Mouse (Mus musculus): ENCODE results near the gene Hbb-bh1. TPM values are rescaled to one million over a fixed set of nuclear protein-coding genes. Genes with fewer than 3 reads are reported as not detected.

The Hbb-bh1 gene
- polyA plus RNA-seq (2017; shearing (Covaris generic)): not detected

GRCm38 (mm10) chr7:103843034-103843433, at the start of gene Hbb-bh1:
Hbb-bh1 (minus strand) TSS chr7:103843164.

GRCm38 (mm10) chr7:103886152-103886551, 43.2 kb upstream of the Hbb-bh1 start, which contains the start of gene Olfr66:
Olfr66 (minus strand) TSS chr7:103886252.

DNA sequence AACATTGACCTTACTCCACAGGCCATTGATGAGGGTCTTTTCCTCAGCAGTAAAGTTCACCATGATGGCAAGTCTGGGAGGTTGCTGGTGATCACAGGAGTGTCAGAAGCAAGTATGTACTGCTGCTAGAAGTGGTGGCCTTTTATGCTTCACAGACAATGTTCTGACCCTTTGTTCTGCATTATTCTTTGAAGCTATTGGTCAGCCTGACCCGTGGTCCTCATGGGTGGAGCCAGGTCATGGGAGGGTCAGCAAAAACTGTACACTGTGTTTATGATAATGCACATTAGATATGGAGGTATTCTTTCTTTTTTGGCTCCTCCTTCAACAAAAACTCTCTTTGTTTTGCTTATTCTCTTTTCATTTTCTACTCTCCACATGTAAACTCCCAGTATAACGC, 10.1 kb upstream of the Hbb-bh1 start, which contains the start of gene Hbb-y:
Hbb-y (minus strand) TSS at position 127 of the 400 bp plus-strand sequence.

GRCm38 (mm10) chr7:103840268-103840667, 2.7 kb downstream of the Hbb-bh1 start, which contains the start of gene Hbb-bh2:
Hbb-bh2 (minus strand) TSS chr7:103840520.

DNA sequence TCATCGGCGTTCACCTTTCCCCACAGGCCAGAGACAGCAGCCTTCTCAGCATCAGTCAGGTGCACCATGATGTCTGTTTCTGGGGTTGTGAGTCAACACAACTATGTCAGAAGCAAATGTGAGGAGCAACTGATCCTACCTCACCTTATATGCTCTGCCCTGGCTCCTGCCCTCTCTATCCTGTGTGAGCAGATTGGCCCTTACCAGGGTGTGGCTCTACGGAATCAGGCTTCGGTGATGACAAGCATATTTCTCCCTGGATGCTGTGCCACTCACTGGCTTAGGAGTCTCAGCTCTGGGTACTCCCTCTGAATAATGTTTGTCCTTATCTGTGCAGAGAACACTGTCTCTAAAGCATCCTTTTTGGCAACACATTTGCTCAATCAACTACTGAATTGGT, 15.2 kb downstream of the Hbb-bh1 start, which contains the start of gene Hbb-bs:
Hbb-bs (minus strand) TSS at position 289 of the 400 bp plus-strand sequence.

GRCm38 (mm10) chr7:103813766-103814165, 29.2 kb downstream of the Hbb-bh1 start, which contains the start of gene Hbb-bt:
Hbb-bt (minus strand) TSS chr7:103813996.

DNA sequence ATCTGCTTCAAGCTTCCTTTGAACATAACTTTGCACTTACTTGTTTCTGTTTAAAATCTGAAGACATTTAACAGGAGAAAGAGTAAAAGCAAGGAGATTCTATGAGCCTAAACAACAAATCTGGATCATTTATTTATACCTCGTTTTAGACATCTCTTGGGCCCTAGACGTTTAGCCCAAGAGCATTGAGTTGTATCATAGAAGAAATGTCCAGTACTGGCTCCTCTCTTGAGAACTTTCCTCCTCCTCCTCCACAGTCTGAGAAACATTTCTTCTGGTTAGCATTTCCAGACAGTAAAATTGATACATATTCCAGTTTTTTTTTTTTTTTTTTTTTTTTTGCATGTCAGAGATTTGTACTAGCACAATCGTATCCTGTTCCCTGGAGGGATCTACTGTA, 51.2 kb downstream of the Hbb-bh1 start, which contains the start of gene Olfr67:
Olfr67 (minus strand) TSS at position 101 of the 400 bp plus-strand sequence.

Other genes with a start within 250 kb of the Hbb-bh1 start
- not detected for gene Olfr619, start 242.6 kb downstream of the Hbb-bh1 start, polyA plus RNA-seq (2017; shearing (Covaris generic))
- under 1 TPM; 0.06 to 0.15 TPM for gene Olfr620, start 230.6 kb downstream of the Hbb-bh1 start, polyA plus RNA-seq (2017; shearing (Covaris generic))
- not detected for gene Olfr622, start 200.5 kb downstream of the Hbb-bh1 start, polyA plus RNA-seq (2017; shearing (Covaris generic))
- under 1 TPM in 1 of 2 experiments, not detected in 1; 0.16 TPM for gene Olfr623, start 179.5 kb downstream of the Hbb-bh1 start, polyA plus RNA-seq (2017; shearing (Covaris generic))
- under 1 TPM in 1 of 2 experiments, not detected in 1; 0.06 TPM for gene Olfr624, start 172.0 kb downstream of the Hbb-bh1 start, polyA plus RNA-seq (2017; shearing (Covaris generic))
- not detected for gene Olfr625-ps1, start 160.4 kb downstream of the Hbb-bh1 start, polyA plus RNA-seq (2017; shearing (Covaris generic))
- under 1 TPM in 1 of 2 experiments, not detected in 1; 0.41 TPM for gene Olfr243, start 128.5 kb downstream of the Hbb-bh1 start, polyA plus RNA-seq (2017; shearing (Covaris generic))
- gene Olfr628, start 112.8 kb downstream of the Hbb-bh1 start, polyA plus RNA-seq (2017; shearing (Covaris generic)): not detected
- not detected for gene Olfr629, start 98.2 kb downstream of the Hbb-bh1 start, polyA plus RNA-seq (2017; shearing (Covaris generic))
- not detected for gene Olfr630, start 85.8 kb downstream of the Hbb-bh1 start, polyA plus RNA-seq (2017; shearing (Covaris generic))
- not detected for gene Olfr69, start 71.6 kb downstream of the Hbb-bh1 start, polyA plus RNA-seq (2017; shearing (Covaris generic))
- gene Olfr68, start 63.5 kb downstream of the Hbb-bh1 start, polyA plus RNA-seq (2017; shearing (Covaris generic)): not detected
- gene Olfr67, start 51.3 kb downstream of the Hbb-bh1 start, polyA plus RNA-seq (2017; shearing (Covaris generic)): not detected
- gene Hbb-bt, start 29.2 kb downstream of the Hbb-bh1 start, polyA plus RNA-seq (2017; shearing (Covaris generic)): 10 to 100 TPM; 63.1 to 67.8 TPM
- gene Hbb-bs, start 15.1 kb downstream of the Hbb-bh1 start, polyA plus RNA-seq (2017; shearing (Covaris generic)): 100 to 1,000 TPM; 302 to 371 TPM
- not detected for gene Hbb-bh2, start 2.6 kb downstream of the Hbb-bh1 start, polyA plus RNA-seq (2017; shearing (Covaris generic))
- not detected for gene Hbb-y, start 10.1 kb upstream of the Hbb-bh1 start, polyA plus RNA-seq (2017; shearing (Covaris generic))
- gene Olfr66, start 43.1 kb upstream of the Hbb-bh1 start, polyA plus RNA-seq (2017; shearing (Covaris generic)): not detected
- gene Olfr64, start 51.3 kb upstream of the Hbb-bh1 start, polyA plus RNA-seq (2017; shearing (Covaris generic)): not detected
- not detected for gene Olfr65, start 60.3 kb upstream of the Hbb-bh1 start, polyA plus RNA-seq (2017; shearing (Covaris generic))
- gene Olfr631, start 85.7 kb upstream of the Hbb-bh1 start, polyA plus RNA-seq (2017; shearing (Covaris generic)): not detected
- gene Olfr632, start 91.2 kb upstream of the Hbb-bh1 start, polyA plus RNA-seq (2017; shearing (Covaris generic)): not detected
- gene Olfr633, start 101.3 kb upstream of the Hbb-bh1 start, polyA plus RNA-seq (2017; shearing (Covaris generic)): not detected
- gene Olfr635, start 128.0 kb upstream of the Hbb-bh1 start, polyA plus RNA-seq (2017; shearing (Covaris generic)): under 1 TPM in 1 of 2 experiments, not detected in 1; 0.04 TPM
- gene Olfr638, start 155.6 kb upstream of the Hbb-bh1 start, polyA plus RNA-seq (2017; shearing (Covaris generic)): not detected
- under 1 TPM; 0.04 TPM for gene Olfr639, start 174.1 kb upstream of the Hbb-bh1 start, polyA plus RNA-seq (2017; shearing (Covaris generic))
- not detected for gene Olfr640, start 182.4 kb upstream of the Hbb-bh1 start, polyA plus RNA-seq (2017; shearing (Covaris generic))
- gene Olfr641, start 192.3 kb upstream of the Hbb-bh1 start, polyA plus RNA-seq (2017; shearing (Covaris generic)): not detected
- under 1 TPM in 1 of 2 experiments, not detected in 1; 0.05 TPM for gene Olfr642, start 209.5 kb upstream of the Hbb-bh1 start, polyA plus RNA-seq (2017; shearing (Covaris generic))
- under 1 TPM in 1 of 2 experiments, not detected in 1; 0.18 TPM for gene 4930516K23Rik, start 218.3 kb upstream of the Hbb-bh1 start, polyA plus RNA-seq (2017; shearing (Covaris generic))
- not detected for gene Olfr644, start 228.7 kb upstream of the Hbb-bh1 start, polyA plus RNA-seq (2017; shearing (Covaris generic))
- not detected for gene Olfr645, start 242.3 kb upstream of the Hbb-bh1 start, polyA plus RNA-seq (2017; shearing (Covaris generic))